Mouse (Mus musculus) limb, embryonic 15.5 days (tissue): Measurements from ENCODE around the gene Ezh1. TPM values are rescaled to one million over a fixed set of nuclear protein-coding genes. Genes with fewer than 3 reads are reported as not detected.

Experiments
- ATAC-seq: fragments of 200-750 bp; cut with Nextera tagmentation; 2 replicates; pipeline ENCODE4 v1.8.0; 2017; ENCODE audit warnings: low read depth, moderate TSS enrichment; ENCODE audit not compliant: insufficient number of reproducible peaks, low FRiP score, low TSS enrichment
- H3K27ac ChIP-seq: fragments of 300-500 bp; sonication (generic); 2 replicates; pipeline ENCODE4 v1.5.1; 2015; ENCODE audit warnings: moderate library complexity, mild to moderate bottlenecking, inconsistent platforms
- H3K27me3 ChIP-seq: fragments of 300-500 bp; sonication (generic); 2 replicates; pipeline ENCODE4 v1.6.1; 2015; ENCODE audit warnings: inconsistent platforms
- H3K36me3 ChIP-seq: fragments of 300-500 bp; sonication (generic); 2 replicates; pipeline ENCODE4 v1.6.1; 2015; ENCODE audit warnings: inconsistent platforms
- H3K4me1 ChIP-seq: fragments of 300-500 bp; sonication (generic); 2 replicates; pipeline ENCODE4 v1.6.1; 2015; ENCODE audit warnings: inconsistent platforms
- H3K4me2 ChIP-seq: fragments of 300-500 bp; sonication (generic); 2 replicates; pipeline ENCODE4 v1.6.1; 2015; ENCODE audit warnings: mild to moderate bottlenecking, inconsistent platforms
- H3K4me3 ChIP-seq: fragments of 300-500 bp; sonication (generic); 2 replicates; pipeline ENCODE4 v1.5.1; 2015; ENCODE audit warnings: mild to moderate bottlenecking, inconsistent platforms
- H3K9ac ChIP-seq: fragments of 300-500 bp; sonication (generic); 2 replicates; pipeline ENCODE4 v1.6.1; 2015; ENCODE audit warnings: inconsistent platforms
- H3K9me3 ChIP-seq: fragments of 300-500 bp; sonication (generic); 2 replicates; pipeline ENCODE4 v1.6.1; 2016; ENCODE audit warnings: inconsistent platforms
- WGBS: fragments of 180-500 bp; shearing (Covaris S2); methylation state at CpG from one replicate; pipeline ENCODE4 v1.1.7; 2015; 5-methylcytosine and 5-hydroxymethylcytosine counted together
- polyA plus RNA-seq: library from polyadenylated mRNA; unstranded; fragments of >200 nt; fragmentation: Nextera tagmentation; extraction: Ambion mirVana; gene quantifications from 2 replicates; pipeline ENCODE4 v1.2.1, GENCODE M21; 2015

Ezh1 gene
- polyA plus RNA-seq, 1 experiment from 2014 or later: 15.6 TPM

DNA sequence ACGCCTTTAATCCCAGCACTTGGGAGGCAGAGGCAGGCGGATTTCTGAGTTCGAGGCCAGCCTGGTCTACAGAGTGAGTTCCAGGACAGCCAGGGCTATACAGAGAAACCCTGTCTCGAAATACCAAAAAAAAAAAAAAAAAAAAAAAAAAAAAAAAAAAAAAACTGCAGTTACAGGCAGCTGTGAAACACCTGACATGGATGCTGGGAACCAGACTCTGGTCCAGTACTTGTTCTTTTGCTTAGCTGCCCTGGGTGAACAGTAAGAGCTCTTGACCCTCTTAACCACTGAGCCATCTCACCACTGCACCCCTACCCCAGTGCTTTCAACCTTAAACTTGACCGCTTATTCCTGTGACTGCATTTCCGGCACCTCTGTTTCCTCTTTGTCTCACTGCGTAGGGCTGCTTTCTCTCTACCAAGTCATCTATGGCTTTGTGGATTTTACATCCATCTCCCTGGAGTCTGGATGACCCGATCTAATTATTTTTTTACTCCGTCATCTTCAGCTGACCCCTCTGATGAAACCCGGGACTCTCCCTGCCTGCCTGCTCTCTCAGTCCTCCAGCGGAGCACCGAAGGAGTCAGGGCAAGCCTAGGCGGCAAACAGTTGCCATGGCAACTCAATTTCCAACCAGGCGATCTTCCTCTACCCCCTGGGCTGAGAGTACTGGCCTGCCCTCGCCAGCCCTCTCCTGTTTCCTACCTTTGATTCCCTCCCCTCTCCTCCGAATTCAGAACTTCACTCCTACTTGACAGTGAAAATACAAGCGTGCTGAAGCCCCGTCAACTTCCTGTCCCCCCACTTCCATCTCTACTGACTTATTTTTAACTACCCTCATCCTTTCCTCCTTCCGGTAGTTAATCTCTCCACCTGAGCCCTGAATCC lies 82.7 kb downstream of the Ezh1 start:
- no peak overlapping the region for H3K9ac ChIP-seq
- 23% methylated on average over 19 of the region's 19 CpGs for WGBS

DNA sequence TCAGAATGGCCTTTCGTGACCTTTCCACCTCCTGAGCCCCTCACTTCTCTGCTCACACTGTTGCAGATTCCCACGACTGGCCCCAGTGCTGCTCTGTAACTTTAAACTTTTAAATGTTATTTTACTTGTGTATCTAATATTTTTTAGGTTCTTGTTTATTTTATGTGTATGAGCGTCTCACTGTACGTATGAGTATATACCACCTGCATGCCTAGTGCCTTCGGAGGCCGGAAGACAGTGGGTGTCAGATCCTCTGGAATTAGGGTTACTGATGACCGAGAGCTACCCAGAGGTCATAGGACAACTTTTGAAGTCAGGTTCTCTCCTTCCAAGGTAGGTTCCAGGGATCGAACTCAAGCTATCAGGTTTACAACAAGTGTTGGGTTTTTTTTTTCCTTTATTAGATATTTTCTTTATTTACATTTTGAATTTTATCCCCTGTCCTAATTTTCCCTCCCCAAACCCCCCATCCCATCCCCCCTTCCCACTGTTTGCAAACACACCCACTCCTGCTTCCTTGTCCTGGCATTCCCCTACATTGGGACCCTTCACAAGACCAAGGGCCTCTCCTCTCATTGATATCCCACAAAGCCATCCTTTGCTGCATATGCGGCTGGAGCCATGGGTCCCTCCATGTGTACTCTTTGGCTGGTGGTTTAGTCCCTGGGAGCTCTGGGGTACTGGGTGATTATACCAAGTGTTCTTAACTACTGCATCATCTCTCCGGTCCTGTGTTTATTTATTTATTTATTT lies 83.9 kb downstream of the Ezh1 start:
- no peaks in the 10 kb centered on the region for H3K36me3 ChIP-seq
- peaks cover 16% of the 10 kb centered on the region; the same call in 1 of the 2 replicates for H3K4me1 ChIP-seq
- no peak overlapping the region for H3K9ac ChIP-seq
- no peak overlapping the region for H3K4me2 ChIP-seq
- no peaks in the 10 kb centered on the region for H3K9me3 ChIP-seq
- WGBS: 87% methylated on average over 10 of the region's 10 CpGs
- H3K4me3 ChIP-seq: no peak overlapping the region
- no peak overlapping the region for H3K27ac ChIP-seq
- H3K27me3 ChIP-seq: peaks cover 4% of the 10 kb centered on the region; the same call in 1 of the 2 replicates
- no peak for ATAC-seq

More for the DNA sequence above, 82.7 kb downstream of the Ezh1 start:
- Histone ChIP-seq H3K4me2 (peak overlapping the region; percentile 36), H3K27ac (no peak overlapping the region), H3K9me3 (no peaks in the 10 kb centered on the region), H3K27me3 (peaks cover 4% of the 10 kb centered on the region; the same call in 1 of the 2 replicates), H3K4me3 (peak overlapping the region; percentile 16), H3K36me3 (no peaks in the 10 kb centered on the region), H3K4me1 (peaks cover 16% of the 10 kb centered on the region; the same call in 1 of the 2 replicates)
- ATAC-seq: no peak

Other genes starting within 250 kb of the Ezh1 start
- gene Atp6v0a1, start 217.0 kb downstream of the Ezh1 start, polyA plus RNA-seq: 39.5 and 43.6 TPM in 2 replicates
- gene Naglu, start 156.5 kb downstream of the Ezh1 start, polyA plus RNA-seq: 12.7 and 16.4 TPM in 2 replicates
- gene Hsd17b1, start 148.1 kb downstream of the Ezh1 start, polyA plus RNA-seq: 0.14 TPM in 1 of 2 replicates, not detected in the other
- 40.3 TPM in 2 replicates for gene Coasy, start 143.9 kb downstream of the Ezh1 start, polyA plus RNA-seq
- 51.7 and 53.8 TPM in 2 replicates for gene Mlx, start 139.2 kb downstream of the Ezh1 start, polyA plus RNA-seq
- gene Psmc3ip, start 131.0 kb downstream of the Ezh1 start, polyA plus RNA-seq: 27.4 and 28.0 TPM in 2 replicates
- gene Retreg3, start 106.6 kb downstream of the Ezh1 start, polyA plus RNA-seq: 20.6 and 28.0 TPM in 2 replicates
- gene Tubg1, start 106.5 kb downstream of the Ezh1 start, polyA plus RNA-seq: 62.7 and 65.6 TPM in 2 replicates
- gene Tubg2, start 70.6 kb downstream of the Ezh1 start, polyA plus RNA-seq: 5.7 and 6.8 TPM in 2 replicates
- 1.2 and 1.4 TPM in 2 replicates for gene Cntnap1, start 55.9 kb downstream of the Ezh1 start, polyA plus RNA-seq
- gene Plekhh3, start 55.1 kb downstream of the Ezh1 start, polyA plus RNA-seq: 21.7 and 22.1 TPM in 2 replicates
- 0.14 and 0.36 TPM in 2 replicates for gene Ccr10, start 51.0 kb downstream of the Ezh1 start, polyA plus RNA-seq
- gene Ramp2, start 19.6 kb upstream of the Ezh1 start, polyA plus RNA-seq: 99.6 and 110 TPM in 2 replicates
- 112 and 120 TPM in 2 replicates for gene Vps25, start 27.2 kb upstream of the Ezh1 start, polyA plus RNA-seq
- 7.9 and 9.9 TPM in 2 replicates for gene Wnk4, start 34.1 kb upstream of the Ezh1 start, polyA plus RNA-seq
- gene Cntd1, start 52.5 kb upstream of the Ezh1 start, polyA plus RNA-seq: 0.70 and 1.3 TPM in 2 replicates
- 148 and 154 TPM in 2 replicates for gene Coa3, start 52.7 kb upstream of the Ezh1 start, polyA plus RNA-seq
- 128 and 137 TPM in 2 replicates for gene Becn1, start 75.8 kb upstream of the Ezh1 start, polyA plus RNA-seq
- gene Psme3, start 89.8 kb upstream of the Ezh1 start, polyA plus RNA-seq: 116 and 125 TPM in 2 replicates
- gene Aoc2, start 98.6 kb upstream of the Ezh1 start, polyA plus RNA-seq: 1.0 and 1.2 TPM in 2 replicates
- 0.90 and 1.5 TPM in 2 replicates for gene Aoc3, start 104.1 kb upstream of the Ezh1 start, polyA plus RNA-seq
- not detected in 2 replicates for gene G6pc, start 141.1 kb upstream of the Ezh1 start, polyA plus RNA-seq
- gene Aarsd1, start 191.2 kb upstream of the Ezh1 start, polyA plus RNA-seq: 52.6 and 57.2 TPM in 2 replicates
- 11.8 and 18.3 TPM in 2 replicates for gene Gm27029, start 198.3 kb upstream of the Ezh1 start, polyA plus RNA-seq
- 19.3 and 19.5 TPM in 2 replicates for gene Rundc1, start 198.6 kb upstream of the Ezh1 start, polyA plus RNA-seq
- 15.5 and 36.1 TPM in 2 replicates for gene Ptges3l, start 198.9 kb upstream of the Ezh1 start, polyA plus RNA-seq
- gene Rpl27, start 215.8 kb upstream of the Ezh1 start, polyA plus RNA-seq: 262 and 315 TPM in 2 replicates
- 23.2 and 25.1 TPM in 2 replicates for gene Ifi35, start 221.9 kb upstream of the Ezh1 start, polyA plus RNA-seq
- gene Rnd2, start 238.5 kb upstream of the Ezh1 start, polyA plus RNA-seq: 10.3 and 11.9 TPM in 2 replicates
- 78.6 and 81.3 TPM in 2 replicates for gene Vat1, start 239.8 kb upstream of the Ezh1 start, polyA plus RNA-seq